Comparison of ENCODE assay signal across 14 mouse cellular contexts in genomic region chr3:154332941-154333340, GRCm38 (mm10). TPM values are rescaled to one million over a fixed set of nuclear protein-coding genes. Genes with fewer than 3 reads are reported as not detected.
DNase-seq lines count a peak whose midpoint lies in the region; ATAC-seq lines count a peak whose summit lies in the region.
"Had no signal": no experiment of that assay in that cellular context is flagged by ENCODE, and none has a peak within 500 bp of the region (broad histone marks: within the 10 kb centered on the region; RNA-seq: fewer than 3 reads in every experiment).

No protein-coding gene starts in this region.

- H3K36me3 ChIP-seq in neural tube, embryonic 11.5 days (ENCODE audit: control insufficient read depth, insufficient read depth, low read length) = no peaks in the 10 kb centered on the region
- H3K36me3 ChIP-seq in neural tube, embryonic 15.5 days = no peaks in the 10 kb centered on the region
- no peaks in the 10 kb centered on the region for H3K36me3 ChIP-seq in embryonic facial prominence, embryonic 14.5 days (ENCODE audit: control insufficient read depth, insufficient read depth, low read length)
- H3K36me3 ChIP-seq: hindbrain, embryonic 12.5 days had no signal

- no peak overlapping the region for H3K4me2 ChIP-seq in neural tube, embryonic 11.5 days (ENCODE audit: low read depth)
- no peak overlapping the region for H3K4me2 ChIP-seq in neural tube, embryonic 15.5 days
- peak overlapping the region; percentile 70 for H3K4me2 ChIP-seq in embryonic facial prominence, embryonic 14.5 days (ENCODE audit: low read depth, low read length)

- H3K9ac ChIP-seq in neural tube, embryonic 11.5 days (ENCODE audit: low read length) = no peak overlapping the region
- no peak overlapping the region for H3K9ac ChIP-seq in neural tube, embryonic 15.5 days (replicated peaks)
- peak overlapping the region; percentile 85 for H3K9ac ChIP-seq in embryonic facial prominence, embryonic 14.5 days (ENCODE audit: low read depth, low read length)
- H3K9ac ChIP-seq: hindbrain, embryonic 12.5 days had no signal

- no peak for ATAC-seq in neural tube, embryonic 11.5 days (ENCODE audit: insufficient read depth, low FRiP score, low TSS enrichment)
- no peak for ATAC-seq in neural tube, embryonic 15.5 days (ENCODE audit: low FRiP score)
- ATAC-seq in embryonic facial prominence, embryonic 14.5 days (ENCODE audit: low read depth) = no peak
- ATAC-seq in erythroid progenitor cell, adult 5-6 weeks (replicated peaks; ENCODE audit: low FRiP score, poor library complexity, severe bottlenecking) = no peak

- H3K27ac ChIP-seq in neural tube, embryonic 11.5 days (ENCODE audit: low read depth, low read length) = no peak overlapping the region
- H3K27ac ChIP-seq in neural tube, embryonic 15.5 days (replicated peaks) = no peak overlapping the region
- H3K27ac ChIP-seq in embryonic facial prominence, embryonic 14.5 days (replicated peaks; ENCODE audit: low read depth, low read length) = peak overlapping the region; percentile 91
- H3K27ac ChIP-seq: heart, adult 2 months; hindbrain, embryonic 12.5 days had no signal

- H3K4me3 ChIP-seq in neural tube, embryonic 11.5 days (ENCODE audit: low read depth, low read length) = no peak overlapping the region
- H3K4me3 ChIP-seq in neural tube, embryonic 15.5 days (replicated peaks) = no peak overlapping the region
- peak overlapping the region; percentile 59 for H3K4me3 ChIP-seq in embryonic facial prominence, embryonic 14.5 days (ENCODE audit: low read depth, low read length)

- no peaks in the 10 kb centered on the region for H3K9me3 ChIP-seq in neural tube, embryonic 11.5 days (ENCODE audit: control insufficient read depth, low read length)
- no peaks in the 10 kb centered on the region for H3K9me3 ChIP-seq in neural tube, embryonic 15.5 days (replicated peaks)
- H3K9me3 ChIP-seq in embryonic facial prominence, embryonic 14.5 days (ENCODE audit: control insufficient read depth, low read length) = no peaks in the 10 kb centered on the region
- H3K9me3 ChIP-seq: hindbrain, embryonic 12.5 days had no signal

- peaks cover 87% of the 10 kb centered on the region for H3K27me3 ChIP-seq in neural tube, embryonic 11.5 days (ENCODE audit: control insufficient read depth, insufficient read depth, low read length)
- H3K27me3 ChIP-seq in neural tube, embryonic 15.5 days (replicated peaks) = peaks cover 79% of the 10 kb centered on the region
- peaks cover 82% of the 10 kb centered on the region for H3K27me3 ChIP-seq in embryonic facial prominence, embryonic 14.5 days (replicated peaks; ENCODE audit: control insufficient read depth, insufficient read depth, low read length)

- WGBS in neural tube, embryonic 11.5 days = under 1% methylated on average over 15 of the region's 15 CpGs
- under 1% methylated on average over 15 of the region's 15 CpGs for WGBS in neural tube, embryonic 15.5 days
- WGBS in embryonic facial prominence, embryonic 14.5 days = 6% methylated on average over 15 of the region's 15 CpGs

- intact Hi-C loops in heart, postnatal 10 days (cut with DNase I) = loop anchor here (5.0 kb wide), 1 partner anchor 239 kb away; no protein-coding TSS in a partner anchor
- intact Hi-C loops in heart, postnatal 14 days (cut with DNase I) = loop anchor here (5.0 kb wide), 1 partner anchor 239 kb away; no protein-coding TSS in a partner anchor

- DNase-seq in heart, postnatal 10 days = peak; percentile 9 to 15
- DNase-seq in heart, postnatal 14 days = no peak
- peak; percentile 56 for DNase-seq in neural tube, embryonic 11.5 days (ENCODE audit: low spot score)
- no peak for DNase-seq in embryonic facial prominence, embryonic 14.5 days (ENCODE audit: low spot score)
- no peak for DNase-seq in right cerebral cortex, postnatal 14 days
- DNase-seq: cerebellum, adult 18-20 months; lung, adult 18-20 months; right cerebral cortex, postnatal 4 days; thymus, adult 2 months had no signal

- peaks cover 14% of the 10 kb centered on the region for H3K4me1 ChIP-seq in neural tube, embryonic 11.5 days (ENCODE audit: control insufficient read depth, insufficient read depth, low read length)
- peaks cover 26% of the 10 kb centered on the region for H3K4me1 ChIP-seq in neural tube, embryonic 15.5 days
- no peaks in the 10 kb centered on the region for H3K4me1 ChIP-seq in embryonic facial prominence, embryonic 14.5 days (ENCODE audit: control insufficient read depth, insufficient read depth, low read length)

RNA-seq across cellular contexts. Expression of gene Lhx8, which starts 2.5 kb away (rescaled TPM):
- under 1 TPM in 1 of 2 experiments, not detected in 1; 0.48 TPM for total RNA-seq in heart, postnatal 10 days (2021)
- total RNA-seq in heart, postnatal 14 days (2021) = not detected
- 0.22 and 0.27 TPM in 2 replicates for polyA plus RNA-seq in neural tube, embryonic 11.5 days (2014; fragmentation: Nextera tagmentation; extraction: Ambion mirVana)
- 0.19 TPM in 1 of 2 replicates, not detected in the other for polyA plus RNA-seq in neural tube, embryonic 15.5 days (2015; fragmentation: Nextera tagmentation; extraction: Ambion mirVana)
- polyA plus RNA-seq in embryonic facial prominence, embryonic 14.5 days (2014; fragmentation: Nextera tagmentation; extraction: Ambion mirVana) = 12.0 and 15.1 TPM in 2 replicates
- total RNA-seq in erythroid progenitor cell, adult 5-6 weeks (2015; ENCODE audit: low replicate concordance) = not detected in 2 replicates
- not detected in 2 replicates for total RNA-seq in erythroid progenitor cell, adult 5-6 weeks (2017; ENCODE audit: low replicate concordance)
- total RNA-seq: CH12.LX; heart, adult 2 months had no signal

Comparison
In these comparisons a context has a peak if more than half of its experiments do, and no peak if none do; other contexts are left out.
1. DNase-seq: peak in heart, postnatal 10 days (2 of 2) and neural tube, embryonic 11.5 days (single experiment); none in heart, postnatal 14 days (0 of 2), embryonic facial prominence, embryonic 14.5 days (single experiment) and right cerebral cortex, postnatal 14 days (single experiment).